Mouse (Mus musculus) urinary bladder, adult 2 months (tissue): Measurements from ENCODE around the gene Sema4c. TPM values are rescaled to one million over a fixed set of nuclear protein-coding genes. Genes with fewer than 3 reads are reported as not detected.
"Not testable (repeated sequence)": the region's sequence is repeated elsewhere in the genome, so short reads cannot be mapped to it uniquely, and the experiment has no call there.

Source experiments
- DNase-seq: peaks from one replicate; pipeline ENCODE4 v3.0.0; 2022; ENCODE audit warnings: low spot score
- polyA plus RNA-seq: library from polyadenylated mRNA; depleted of rRNA; stranded (reverse); fragments of >200 nt; gene quantifications from 2 replicates; pipeline ENCODE4 v1.2.3, GENCODE M21; 2012

The Sema4c gene
- polyA plus RNA-seq, 1 experiment: 25.6 TPM

DNA sequence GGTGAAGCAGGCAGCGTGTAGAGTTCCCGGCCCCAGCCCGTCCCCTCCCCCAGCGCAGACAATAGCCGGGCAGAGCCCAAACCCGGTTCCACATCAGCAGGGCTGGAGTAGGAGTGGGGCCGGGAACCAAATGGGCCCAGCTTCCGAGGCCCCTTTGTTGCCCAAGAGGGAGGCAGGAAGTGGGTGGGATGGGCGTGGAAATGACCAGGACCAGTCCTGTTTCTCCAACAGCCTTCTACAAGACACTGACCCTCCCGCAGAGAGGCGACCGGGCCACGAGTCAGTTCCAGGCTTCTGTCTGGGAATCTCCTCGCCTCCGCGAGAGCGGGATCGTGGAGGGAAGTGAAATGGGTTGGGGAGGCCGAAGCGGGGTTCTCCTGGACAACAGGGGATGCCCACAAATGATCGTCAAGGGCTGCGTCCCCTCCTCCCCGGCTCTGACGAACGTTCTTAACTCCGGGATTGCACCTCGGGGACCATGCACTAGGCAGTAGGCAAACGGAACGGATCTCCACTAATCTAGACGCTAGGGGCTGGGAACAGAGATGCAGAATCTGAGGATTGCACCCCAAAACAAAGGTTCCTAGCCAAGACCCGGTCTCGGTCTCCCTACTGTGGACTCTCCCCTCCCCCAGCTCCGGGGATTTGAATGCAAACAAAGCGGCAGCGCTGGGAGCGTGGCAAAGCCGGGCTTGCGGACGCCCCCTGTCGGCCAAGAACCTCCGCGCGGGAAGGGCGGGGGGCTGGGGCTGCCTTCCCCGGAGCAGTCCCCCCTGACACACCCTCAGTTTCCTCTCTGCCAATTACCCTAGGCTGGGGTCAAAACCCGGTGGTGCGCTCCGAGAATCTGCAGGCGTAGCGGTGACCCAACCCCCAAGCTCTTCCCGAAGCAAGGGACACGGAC, 1.3 kb downstream of the Sema4c start:
- DNase-seq: peak; percentile 83

DNA sequence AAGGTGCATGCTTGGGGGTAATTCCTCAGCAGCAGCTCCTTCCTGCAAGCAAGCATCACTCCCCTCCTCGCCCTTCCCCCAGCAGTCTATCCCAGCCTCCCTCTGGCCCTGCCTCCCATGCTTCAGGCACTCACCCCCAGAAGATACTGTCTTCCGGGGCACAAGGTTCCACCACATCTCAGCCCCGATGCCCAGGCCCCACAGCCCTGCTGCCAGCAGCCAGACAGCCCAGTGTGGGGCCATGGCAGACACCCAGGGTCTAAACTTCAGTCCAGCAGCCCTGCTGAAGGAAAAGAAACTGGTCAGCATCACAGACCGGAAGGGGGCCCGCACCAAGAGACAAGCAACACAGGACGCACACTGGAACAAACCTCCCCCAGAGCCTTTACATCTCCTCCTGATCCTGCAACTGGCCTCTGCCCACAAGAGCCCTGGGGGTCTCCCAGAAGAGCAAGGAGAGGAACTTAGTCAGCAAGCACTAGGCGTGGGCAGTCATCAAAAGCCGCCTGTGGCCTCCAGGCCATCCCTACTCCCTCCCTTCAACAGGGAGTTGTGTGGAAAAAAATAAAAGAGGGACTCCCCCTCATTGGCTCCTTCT, 2.3 kb downstream of the Sema4c start:
- no peak for DNase-seq

DNA sequence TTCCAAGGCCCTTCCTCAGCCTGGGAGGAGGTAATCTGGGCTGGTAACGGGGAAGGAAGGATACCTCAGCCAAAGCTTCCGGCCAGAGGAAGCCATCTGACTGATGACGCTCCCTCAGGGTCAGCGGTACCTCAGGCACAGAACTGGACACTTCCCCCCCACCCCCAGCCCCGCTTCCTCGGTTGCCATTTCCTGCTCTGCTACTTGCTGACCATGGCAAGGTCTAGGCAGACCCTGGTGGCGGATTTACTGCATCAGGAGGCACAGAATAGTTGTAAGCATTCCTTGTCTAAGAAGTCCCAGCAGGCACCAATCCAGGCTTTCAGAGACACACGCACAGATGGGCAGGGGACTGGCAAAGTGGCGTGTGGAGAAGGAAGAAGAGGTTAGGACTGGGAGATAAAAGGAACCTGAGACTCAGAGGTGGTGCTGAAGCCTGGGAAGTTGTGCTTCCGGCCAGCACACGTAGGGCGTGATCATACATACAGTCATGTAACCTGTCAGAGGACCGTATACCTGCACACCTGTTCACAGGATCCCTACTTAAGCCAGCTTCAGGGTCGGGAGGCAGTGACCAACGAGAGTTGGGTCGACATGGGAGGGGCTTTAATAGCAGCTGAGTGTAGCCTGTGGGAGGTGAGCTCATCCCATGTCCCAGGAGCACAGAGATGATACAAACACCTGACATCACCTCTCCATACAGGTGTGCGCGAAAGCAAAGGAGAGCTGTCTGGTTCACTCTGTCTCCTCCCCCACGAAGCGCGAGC, 3.3 kb downstream of the Sema4c start:
- DNase-seq: no peak

DNA sequence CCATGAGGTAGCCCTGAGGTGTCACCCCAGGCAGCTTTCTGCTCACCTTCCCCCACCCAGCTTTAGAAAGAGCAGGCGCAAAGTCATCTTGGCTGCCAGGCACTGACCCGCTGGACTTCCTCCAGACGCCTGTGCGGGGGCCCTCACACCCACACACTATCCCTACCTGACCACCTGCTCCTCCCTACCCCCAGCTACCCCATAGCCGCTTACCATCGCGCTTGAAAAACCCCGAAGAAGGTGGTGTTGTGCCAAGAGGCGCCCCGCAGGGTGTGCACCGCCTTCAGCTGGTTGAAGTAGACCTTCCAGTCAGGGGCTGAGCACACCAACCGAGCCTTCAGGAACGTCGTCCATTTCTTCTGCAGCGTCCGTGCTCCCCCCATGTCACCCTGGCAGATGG, 5.6 kb downstream of the Sema4c start:
- no peak for DNase-seq

DNA sequence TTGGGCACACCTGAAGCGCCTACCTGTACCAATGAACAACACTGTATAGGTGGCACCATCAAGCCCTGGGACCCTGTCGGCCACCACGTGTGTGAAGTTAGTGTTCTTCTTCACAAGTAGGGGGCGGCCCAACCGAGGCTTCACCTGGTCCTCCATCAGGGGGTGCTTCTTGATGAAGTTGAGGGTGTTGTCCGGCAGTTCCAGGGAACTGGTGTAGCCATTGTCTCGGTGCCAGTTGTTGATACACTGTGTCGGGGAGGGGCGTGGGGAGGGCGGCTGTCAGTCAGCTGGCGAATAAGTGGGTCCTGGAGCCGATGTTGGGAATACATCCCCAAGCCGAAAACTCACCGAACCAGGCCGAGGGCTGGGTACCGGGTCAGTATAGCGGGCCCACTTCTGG, 6.2 kb downstream of the Sema4c start:
- DNase-seq: no peak

DNA sequence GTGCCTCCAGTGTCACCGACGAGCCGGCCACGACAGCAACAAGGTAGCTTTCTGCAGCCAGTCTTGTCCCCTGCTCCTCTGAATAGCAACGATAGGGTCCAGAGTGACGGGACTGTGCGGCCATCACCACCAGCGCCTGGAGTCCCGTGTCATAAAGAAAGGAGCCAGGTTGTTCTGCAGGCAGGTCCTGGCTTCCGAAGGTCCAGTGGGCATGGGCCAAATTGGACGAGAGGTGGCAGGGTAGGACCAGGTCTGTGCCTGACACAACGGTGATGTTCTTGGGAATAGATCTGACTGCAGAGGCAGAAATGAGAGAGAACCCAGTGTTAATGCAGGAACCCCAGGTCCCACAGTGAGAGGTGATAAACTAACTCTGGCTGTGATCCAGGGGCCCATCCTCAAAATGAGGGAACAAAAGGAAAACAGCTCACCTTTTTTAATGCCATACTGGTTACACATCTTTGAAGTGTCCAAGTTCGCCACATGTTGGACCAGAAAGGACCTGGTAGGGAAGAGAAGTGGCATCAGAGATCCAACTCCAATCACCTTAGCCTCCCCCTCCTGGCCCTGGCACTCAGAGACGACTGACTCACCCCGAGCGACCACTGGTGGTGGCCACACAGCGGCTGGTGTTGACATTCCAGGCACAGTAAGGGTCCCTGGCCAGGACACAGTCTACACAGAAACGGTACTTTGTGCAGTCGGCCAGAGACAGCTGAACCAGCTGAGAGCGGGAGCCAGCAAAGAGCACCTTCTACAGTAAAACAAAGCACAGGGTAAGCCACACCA, 7.9 kb downstream of the Sema4c start:
- DNase-seq: no peak

DNA sequence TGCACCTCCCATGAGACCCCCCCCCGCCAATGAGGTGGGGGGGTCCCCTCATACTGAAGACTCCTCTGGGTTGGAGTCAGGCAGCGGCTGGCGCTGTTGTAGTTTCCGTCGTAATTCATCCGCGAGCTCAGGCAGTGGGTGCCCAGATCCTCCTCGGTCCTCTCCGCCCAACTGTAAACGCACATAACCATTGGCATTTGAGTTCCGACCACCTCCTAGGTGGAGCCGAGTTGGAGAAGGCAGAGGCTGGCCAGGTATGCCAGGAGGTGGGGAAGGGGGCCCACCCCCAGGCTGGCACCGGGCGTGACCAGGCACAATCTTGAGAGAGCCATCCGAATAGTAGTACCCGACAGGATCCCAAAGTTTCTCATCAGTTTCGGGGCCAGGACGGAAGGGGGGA, 8.7 kb downstream of the Sema4c start:
- DNase-seq: no peak

DNA sequence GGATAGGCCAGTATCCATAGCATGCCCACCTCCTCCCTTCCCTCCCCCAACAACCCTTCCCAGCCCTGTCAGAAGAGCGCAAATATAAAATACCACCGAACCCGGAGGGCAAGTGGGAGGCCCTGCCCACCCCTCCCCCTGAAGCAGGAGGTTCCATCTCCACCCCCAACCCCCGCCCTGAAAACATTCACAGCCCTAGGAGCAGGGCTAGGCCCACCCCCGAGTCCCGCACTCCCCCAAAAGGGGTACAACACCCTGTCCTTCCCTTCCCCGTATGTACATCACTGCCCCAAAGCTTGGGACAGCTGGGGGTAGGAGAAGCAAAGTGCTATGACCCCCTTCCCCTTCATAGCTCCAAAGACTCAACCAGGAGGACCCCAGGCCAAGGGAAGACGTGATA, 9.4 kb downstream of the Sema4c start:
- no peak for DNase-seq

DNA sequence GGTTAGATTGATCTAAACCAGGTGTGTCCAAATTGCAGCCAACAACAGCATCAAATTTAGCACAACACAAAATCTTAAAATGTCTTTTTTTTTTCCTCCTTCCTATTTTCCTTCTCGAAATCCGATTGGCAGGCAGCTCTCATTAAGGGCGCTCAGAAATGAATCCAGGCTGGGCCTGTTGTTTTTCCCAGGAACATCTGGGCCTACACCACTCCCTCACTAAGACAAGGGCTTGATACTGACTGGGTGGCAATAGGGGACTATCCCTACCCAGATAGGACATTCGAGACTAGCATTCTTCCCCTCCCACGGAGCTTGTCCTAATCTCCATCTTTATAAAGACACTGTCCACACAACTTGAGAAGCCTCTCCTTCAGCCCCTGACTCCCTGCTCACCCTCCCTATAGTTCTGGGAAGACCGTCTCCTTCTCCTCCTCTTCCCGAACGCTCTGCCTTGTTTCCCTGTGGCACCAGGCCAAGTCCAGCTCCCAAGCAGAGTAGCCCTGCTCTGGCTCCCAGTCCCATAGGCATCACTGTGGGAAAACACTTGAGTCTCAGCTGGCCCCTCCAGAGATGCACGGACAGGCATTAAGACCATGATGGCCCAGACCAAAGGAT, 10.1 kb downstream of the Sema4c start:
- DNase-seq: no peak

DNA sequence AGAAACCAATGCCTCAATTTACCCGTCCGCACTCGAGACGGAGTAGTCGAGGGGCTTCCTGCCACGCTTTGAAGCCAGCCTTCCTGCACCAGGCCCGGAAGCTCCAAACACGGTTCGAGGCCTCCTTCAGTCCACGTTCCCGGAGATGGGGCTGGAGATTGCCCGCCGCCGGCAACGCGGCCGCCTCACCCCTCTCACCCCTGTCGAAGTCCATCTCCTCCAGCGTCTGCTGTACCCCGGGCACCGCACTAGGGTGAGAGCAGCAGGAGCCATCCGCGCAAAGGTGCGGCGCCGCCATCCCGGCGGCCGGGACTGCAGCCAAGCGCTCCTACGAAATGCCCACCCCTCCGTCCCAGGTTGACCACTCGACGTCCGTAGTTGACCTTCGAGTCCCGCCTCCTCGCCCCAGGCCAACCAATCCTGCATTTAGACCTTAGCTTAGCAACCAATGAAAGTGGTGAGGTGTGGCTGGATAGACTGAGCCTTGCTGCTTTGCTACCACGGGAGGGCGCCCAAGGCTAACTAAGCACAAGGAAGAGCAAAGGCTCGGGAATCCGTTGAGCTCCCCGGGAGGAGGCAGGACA, 11.2 kb downstream of the Sema4c start, which contains the start of gene Ankrd39:
Ankrd39 (minus strand) TSS at position 558 of the 584 bp plus-strand sequence.
- peak; percentile 93 for DNase-seq

DNA sequence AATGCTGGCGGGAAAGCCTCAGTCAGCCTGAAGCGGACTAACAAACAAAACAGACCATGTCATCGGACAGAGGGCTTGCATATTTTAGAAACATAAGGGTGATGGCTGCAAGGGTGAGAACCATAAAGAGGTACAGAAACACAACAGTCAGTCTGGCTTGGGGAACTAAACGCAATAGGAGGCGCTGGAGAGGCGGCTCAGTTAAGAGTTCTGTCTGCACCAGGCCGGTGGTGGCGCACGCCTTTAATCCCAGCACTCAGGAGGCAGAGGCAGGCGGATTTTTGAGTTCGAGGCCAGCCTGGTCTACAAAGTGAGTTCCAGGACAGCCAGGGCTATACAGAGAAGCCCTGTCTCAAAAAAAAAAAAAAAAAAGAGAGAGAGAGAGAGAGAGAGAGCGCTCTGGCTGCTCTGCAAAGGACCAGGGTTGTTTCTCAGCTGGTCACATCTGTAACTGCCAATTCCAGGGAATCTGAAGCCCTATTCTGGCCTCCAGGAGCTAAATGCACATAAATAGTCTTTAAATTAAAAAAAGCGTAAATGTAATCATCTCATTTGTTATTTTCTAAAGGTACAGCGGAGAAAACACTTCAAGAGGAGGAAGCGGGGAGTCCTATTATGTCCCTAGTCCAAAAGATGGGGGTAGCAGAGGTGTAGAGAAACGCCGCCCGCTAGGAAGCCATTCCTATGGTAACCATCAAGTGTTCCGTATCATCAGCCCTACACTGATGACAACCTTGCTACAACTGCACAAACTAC, 12.1 kb downstream of the Sema4c start:
- no peak for DNase-seq

DNA sequence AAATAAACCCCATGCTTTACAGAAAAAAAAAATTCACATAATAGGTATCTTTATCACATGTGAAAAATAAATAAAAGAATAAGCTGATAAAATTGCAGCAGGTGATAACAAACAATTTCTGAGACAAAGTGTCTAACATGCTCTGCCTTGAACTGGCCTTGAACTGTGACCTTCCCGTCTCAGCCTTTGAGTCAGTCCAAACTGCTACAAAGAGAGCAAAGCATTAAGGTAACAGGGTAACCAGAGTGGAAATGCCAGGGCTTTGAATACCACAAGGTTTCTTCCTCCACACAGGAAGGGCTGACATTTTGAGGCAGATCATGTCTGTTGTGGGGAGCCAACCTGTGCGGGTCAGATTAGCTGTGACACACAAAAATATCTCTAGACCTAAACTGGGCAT, 12.8 kb downstream of the Sema4c start:
- DNase-seq: no peak

DNA sequence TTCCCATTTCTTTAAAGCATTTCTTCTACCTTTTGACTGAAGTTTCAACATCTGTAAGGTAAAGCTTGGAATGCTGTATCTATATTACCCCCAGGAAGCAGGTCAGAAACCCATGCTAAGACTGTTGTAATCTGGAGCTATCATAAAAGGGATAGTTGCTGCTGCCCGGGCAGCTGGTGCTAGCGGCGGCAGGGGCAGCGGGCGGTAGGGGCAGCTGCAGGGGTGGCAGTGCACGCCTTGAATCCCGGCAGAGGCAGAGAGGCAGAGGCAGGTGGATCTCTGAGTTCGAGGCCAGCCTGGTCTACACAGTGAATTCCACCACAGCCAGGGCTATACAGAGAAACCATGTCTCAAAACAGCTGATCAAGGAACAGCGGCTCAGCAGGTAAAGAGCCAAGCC, 15.2 kb downstream of the Sema4c start:
- no peak for DNase-seq

DNA sequence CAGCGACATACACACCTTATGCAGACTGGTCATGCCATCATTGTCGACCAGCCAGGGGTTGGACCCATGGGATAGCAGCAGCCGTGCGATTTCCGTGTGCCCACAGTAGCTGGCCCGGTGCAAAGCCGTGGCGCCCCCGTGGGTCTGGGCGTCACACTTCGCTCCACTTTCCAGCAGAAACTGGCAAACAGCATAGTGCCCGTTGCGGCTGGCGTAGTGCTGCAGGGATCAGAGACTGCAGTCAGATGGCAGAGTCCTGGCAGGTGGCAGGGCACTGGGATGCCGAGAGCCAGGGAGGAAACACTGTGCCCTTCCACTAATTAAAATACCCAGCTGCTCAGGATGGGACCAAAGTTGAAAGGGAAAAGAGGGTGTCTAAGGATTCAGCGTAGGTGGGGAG, 16.3 kb downstream of the Sema4c start:
- DNase-seq: no peak

DNA sequence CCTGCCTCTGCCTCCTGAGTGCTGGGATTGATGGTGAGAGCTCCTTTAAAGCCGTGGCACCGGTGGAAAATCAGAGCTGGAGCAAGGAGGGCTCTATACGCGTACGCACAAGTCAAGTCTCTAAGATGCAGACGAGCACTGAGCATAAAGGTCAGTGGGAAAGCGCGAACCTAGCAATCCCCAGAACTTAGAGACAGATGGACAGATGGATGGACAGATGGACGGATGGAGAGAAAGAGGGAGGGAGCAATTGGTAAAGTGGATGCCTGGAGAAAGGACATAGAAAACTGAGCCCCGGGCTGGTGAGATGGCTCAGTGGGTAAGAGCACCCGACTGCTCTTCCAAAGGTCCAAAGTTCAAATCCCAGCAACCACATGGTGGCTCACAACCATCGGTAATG, 17.3 kb downstream of the Sema4c start:
- DNase-seq: no peak

DNA sequence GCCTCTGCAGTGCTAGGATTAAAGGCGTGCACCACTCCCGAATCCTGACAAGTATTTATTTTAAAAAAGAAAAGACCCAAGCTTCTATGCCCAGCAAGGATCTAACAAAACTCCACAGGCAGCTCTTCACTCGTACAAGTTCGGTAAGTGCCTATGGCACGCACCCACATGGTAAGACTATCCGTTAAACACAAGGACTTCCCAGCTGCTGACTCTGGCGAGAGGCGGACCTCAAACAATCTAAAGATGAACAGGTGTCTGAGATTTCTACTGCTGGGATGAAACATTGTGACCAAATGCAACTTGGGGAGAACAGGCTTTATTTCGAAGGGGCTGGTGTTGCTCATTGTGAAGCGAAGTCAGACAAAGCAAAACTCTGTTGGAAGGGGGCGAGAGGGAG, 18.0 kb downstream of the Sema4c start:
- DNase-seq: no peak

DNA sequence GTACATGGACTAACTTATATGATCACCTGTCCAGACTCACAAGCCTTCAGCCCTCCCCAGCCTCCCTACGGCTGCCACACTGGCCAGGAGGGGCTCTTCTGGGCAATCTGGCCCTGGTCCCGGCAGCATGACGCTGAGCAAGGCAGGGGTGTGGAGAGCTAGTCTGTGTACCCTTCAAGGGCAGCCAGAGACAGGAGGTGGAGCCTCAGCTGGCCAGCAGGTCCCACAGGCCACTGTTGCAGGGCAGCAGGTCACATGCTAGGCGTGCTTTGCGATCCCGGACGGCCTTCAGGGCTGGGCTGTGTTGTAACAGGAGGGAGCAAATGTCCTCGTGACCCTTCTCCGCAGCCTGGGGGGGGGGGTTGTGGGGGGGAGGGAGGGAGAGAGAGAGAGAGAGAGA, 19.0 kb downstream of the Sema4c start, which contains the start of gene Gm42417:
Gm42417 (minus strand) TSS at position 244 of the 400 bp plus-strand sequence.
- DNase-seq: no peak

DNA sequence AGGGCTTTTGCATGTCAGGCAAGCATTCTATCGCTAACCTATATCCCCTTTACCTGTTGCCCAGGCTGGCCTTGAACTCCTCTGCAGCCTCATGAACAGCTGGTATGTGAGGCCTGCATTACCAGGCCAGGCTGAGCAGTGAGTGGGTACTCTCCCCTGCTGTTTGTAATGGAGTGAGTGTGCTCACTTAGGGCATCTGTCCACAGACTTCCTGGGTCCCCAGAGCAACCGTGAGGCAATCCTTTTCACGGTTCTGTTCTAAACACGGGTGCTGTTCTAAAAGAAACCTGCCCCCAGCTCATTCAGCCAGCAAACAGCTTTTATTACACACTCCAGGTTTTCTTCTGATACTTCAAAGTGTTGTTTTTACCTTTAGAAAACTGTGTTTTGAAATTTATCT, 19.4 kb downstream of the Sema4c start:
- no peak for DNase-seq

DNA sequence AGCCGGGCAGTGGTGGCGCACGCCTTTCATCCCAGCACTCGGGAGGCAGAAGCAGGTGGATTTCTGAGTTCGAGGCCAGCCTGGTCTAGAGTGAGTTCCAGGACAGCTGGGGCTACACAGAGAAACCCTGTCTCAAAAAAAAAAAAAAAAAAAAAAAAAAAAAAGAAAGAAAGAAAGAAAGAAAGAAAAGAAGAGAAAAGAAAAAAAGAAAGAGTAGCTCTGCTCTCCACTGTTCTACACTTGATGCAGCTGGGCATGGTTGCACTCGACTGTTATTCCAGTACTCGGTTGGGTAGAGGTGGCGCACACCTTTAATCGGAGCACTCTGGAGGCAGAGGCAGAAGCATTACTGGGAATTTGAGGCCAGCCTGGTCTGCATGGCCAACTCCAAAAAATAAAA, 21.4 kb downstream of the Sema4c start, which contains the start of gene Ankrd23:
Ankrd23 (minus strand) TSS at position 101 of the 400 bp plus-strand sequence.
- DNase-seq: not testable (repeated sequence)

DNA sequence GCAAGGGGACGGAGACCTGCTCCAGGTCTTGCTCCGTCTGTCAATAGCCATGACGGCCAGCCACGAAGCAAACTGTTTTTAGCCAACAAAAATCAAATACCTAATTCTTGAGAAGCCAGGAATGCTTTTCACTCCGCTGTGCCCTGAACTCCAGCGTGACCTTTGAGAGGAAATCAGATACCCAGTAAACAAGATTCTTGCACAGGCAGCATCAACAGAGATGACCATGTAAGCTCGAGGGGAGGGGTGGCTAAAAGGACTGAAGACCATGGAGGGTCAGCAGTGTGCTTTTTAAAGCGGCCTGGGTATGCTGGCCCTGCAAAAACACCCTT, 21.8 kb downstream of the Sema4c start:
- no peak for DNase-seq
